Mouse (Mus musculus): ENCODE data around the gene Slit3. TPM values are rescaled to one million over a fixed set of nuclear protein-coding genes. Genes with fewer than 3 reads are reported as not detected.

Gene Slit3
- polyA plus RNA-seq, 1 experiment, result not detected

DNA sequence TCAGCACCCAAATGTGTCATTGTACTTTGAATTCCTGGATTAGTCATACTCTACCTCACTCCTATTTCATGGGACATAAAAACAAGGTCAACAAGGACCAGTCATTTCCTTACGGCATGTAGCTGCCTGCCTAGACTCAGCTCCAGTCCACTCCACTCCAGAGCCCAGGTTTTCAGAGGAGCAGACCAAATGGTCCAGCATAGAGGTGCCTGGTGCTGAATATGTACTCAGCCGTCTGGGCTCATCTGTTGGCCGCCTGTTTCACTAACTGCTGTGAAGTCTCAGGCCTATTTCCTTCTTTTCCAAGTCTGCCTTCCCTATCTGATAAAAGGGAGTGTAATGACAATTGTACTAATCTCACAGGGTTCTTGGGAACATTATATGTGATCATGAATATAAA lies 547.1 kb downstream of the Slit3 start:
- Histone ChIP-seq H3K36me3 (ENCODE audit: control insufficient read depth) (no peaks in the 10 kb centered on the region), H3K9me3 (ENCODE audit: control insufficient read depth, low read length) (no peaks in the 10 kb centered on the region), H3K4me1 (ENCODE audit: control insufficient read depth) (no peaks in the 10 kb centered on the region), H3K27me3 (ENCODE audit: control insufficient read depth) (no peaks in the 10 kb centered on the region), H3K4me3 (replicated peaks) (no peak overlapping the region)
- TF ChIP-seq GATA1 (IDR thresholded peaks at IDR 0.05; ENCODE audit: low read length) (no peak), TAL1 (IDR thresholded peaks at IDR 0.05; ENCODE audit: low read length) (no peak)

DNA sequence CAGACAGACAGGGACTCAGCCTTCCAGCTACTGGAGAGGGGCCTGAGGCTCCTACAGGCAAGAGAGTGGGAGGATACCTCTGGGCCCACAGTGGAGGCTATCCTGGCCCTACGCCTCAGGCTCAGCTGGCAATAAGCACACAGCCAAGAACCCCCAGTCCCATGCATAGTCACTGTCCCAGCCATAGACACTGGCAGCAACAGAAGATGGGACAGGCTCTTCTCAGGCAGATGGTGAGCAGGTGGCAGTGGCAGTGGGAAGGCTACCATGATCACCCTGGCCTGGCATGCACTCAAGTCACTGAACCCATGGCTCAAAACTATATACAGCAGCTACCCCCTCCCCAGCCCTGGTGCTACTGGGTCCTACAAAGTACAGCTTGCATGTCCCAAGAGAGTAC lies 547.7 kb downstream of the Slit3 start:
- H3K27me3 ChIP-seq (ENCODE audit: control insufficient read depth), result no peaks in the 10 kb centered on the region
- H3K4me1 ChIP-seq (ENCODE audit: control insufficient read depth), result no peaks in the 10 kb centered on the region
- no peak overlapping the region for H3K4me3 ChIP-seq (replicated peaks)
- TF ChIP-seq GATA1 (IDR thresholded peaks at IDR 0.05; ENCODE audit: low read length), result no peak
- no peak for TF ChIP-seq TAL1 (IDR thresholded peaks at IDR 0.05; ENCODE audit: low read length)
- H3K9me3 ChIP-seq (ENCODE audit: control insufficient read depth, low read length), result no peaks in the 10 kb centered on the region
- no peaks in the 10 kb centered on the region for H3K36me3 ChIP-seq (ENCODE audit: control insufficient read depth)

DNA sequence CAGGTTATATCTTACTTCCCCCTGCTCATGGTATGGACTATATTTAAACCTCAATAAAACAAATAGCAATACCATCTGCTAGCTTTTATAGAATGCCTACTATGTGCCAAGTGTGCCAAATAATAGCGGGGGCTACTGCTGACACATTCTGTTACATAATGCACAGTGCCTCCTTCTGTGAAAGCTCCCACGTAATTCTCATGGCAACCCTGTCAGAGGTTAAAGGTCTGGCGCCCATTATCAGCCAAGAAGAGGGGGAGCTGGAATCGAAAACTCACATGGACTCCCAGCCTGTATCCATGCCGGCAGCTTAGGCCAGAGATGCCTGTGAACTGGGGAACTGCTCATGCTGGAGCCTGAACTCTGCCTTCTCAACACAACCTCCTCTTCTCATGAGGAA lies 548.5 kb downstream of the Slit3 start:
- H3K27me3 ChIP-seq (ENCODE audit: control insufficient read depth), result no peaks in the 10 kb centered on the region
- TF ChIP-seq TAL1 (IDR thresholded peaks at IDR 0.05; ENCODE audit: low read length) (no peak), GATA1 (IDR thresholded peaks at IDR 0.05; ENCODE audit: low read length) (no peak)
- no peak overlapping the region for H3K4me3 ChIP-seq (replicated peaks)
- H3K9me3 ChIP-seq (ENCODE audit: control insufficient read depth, low read length), result no peaks in the 10 kb centered on the region
- no peaks in the 10 kb centered on the region for H3K4me1 ChIP-seq (ENCODE audit: control insufficient read depth)
- no peaks in the 10 kb centered on the region for H3K36me3 ChIP-seq (ENCODE audit: control insufficient read depth)

DNA sequence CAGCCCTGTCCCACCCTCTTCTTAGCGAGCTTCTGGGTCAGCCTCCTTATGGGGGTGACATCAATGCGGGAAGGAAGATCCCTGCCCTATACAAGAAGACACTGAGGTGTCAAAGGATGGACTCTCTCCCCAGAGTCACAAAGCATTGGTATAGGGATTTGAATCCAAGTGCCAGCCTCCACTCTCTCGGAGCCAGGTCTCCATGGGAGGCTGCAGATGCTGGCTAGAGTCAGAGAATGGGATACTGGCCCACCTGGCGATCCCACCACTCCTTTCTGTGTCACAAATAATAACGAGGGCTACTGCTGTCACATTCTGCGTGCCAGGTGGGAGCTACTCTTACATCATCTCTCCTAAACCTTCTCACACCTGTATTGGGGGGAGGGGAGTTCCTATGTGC lies 549.2 kb downstream of the Slit3 start:
- no peaks in the 10 kb centered on the region for H3K9me3 ChIP-seq (ENCODE audit: control insufficient read depth, low read length)
- no peaks in the 10 kb centered on the region for H3K36me3 ChIP-seq (ENCODE audit: control insufficient read depth)
- H3K27me3 ChIP-seq (ENCODE audit: control insufficient read depth), result no peaks in the 10 kb centered on the region
- no peak for TF ChIP-seq TAL1 (IDR thresholded peaks at IDR 0.05; ENCODE audit: low read length)
- no peak for TF ChIP-seq GATA1 (IDR thresholded peaks at IDR 0.05; ENCODE audit: low read length)
- no peaks in the 10 kb centered on the region for H3K4me1 ChIP-seq (ENCODE audit: control insufficient read depth)
- H3K4me3 ChIP-seq (replicated peaks), result no peak overlapping the region

DNA sequence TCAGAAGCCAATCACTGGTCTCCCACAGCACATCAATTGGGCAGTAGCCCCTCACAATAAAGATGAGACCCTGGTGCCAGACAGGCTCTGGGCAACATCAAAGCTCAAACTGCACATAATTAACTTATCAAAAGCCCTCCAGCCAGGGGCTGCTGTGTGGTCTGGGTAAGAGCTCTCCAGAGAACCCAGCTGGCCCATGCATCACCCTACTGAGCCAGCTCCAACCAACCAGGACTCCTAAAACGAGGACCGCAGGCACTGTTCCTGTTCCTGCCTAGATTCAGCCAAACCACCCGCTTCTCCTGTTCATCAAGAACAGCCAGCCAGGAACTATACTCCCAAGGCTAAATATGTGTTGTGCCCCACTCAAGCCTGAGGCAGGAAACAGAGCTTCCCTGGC lies 549.7 kb downstream of the Slit3 start:
- Histone ChIP-seq H3K9me3 (ENCODE audit: control insufficient read depth, low read length) (no peaks in the 10 kb centered on the region), H3K4me3 (replicated peaks) (no peak overlapping the region), H3K27me3 (ENCODE audit: control insufficient read depth) (no peaks in the 10 kb centered on the region), H3K4me1 (ENCODE audit: control insufficient read depth) (no peaks in the 10 kb centered on the region), H3K36me3 (ENCODE audit: control insufficient read depth) (no peaks in the 10 kb centered on the region)
- TF ChIP-seq TAL1 (IDR thresholded peaks at IDR 0.05; ENCODE audit: low read length) (no peak), GATA1 (IDR thresholded peaks at IDR 0.05; ENCODE audit: low read length) (no peak)

DNA sequence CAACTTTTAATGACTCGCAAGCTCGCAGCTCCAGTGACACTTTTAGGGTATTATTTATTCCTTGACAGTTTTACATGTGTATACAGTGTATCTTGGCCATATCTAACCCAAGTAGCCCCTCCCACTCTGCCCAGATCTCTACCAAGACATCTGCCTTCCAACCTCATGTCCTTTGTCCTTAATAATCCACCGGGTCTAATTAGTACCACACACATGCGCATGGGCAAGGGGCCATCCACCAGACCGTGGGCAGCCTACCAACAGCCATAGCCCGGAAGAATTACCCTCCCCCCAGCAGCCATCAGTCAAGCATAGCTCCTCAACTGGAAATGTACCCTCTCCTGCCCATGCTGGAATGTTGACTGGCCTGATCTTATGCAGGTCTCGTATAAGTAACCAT lies 552.0 kb downstream of the Slit3 start:
- TF ChIP-seq TAL1 (IDR thresholded peaks at IDR 0.05; ENCODE audit: low read length), result no peak
- no peak for TF ChIP-seq GATA1 (IDR thresholded peaks at IDR 0.05; ENCODE audit: low read length)
- Histone ChIP-seq H3K4me1 (ENCODE audit: control insufficient read depth) (no peaks in the 10 kb centered on the region), H3K27me3 (ENCODE audit: control insufficient read depth) (no peaks in the 10 kb centered on the region), H3K9me3 (ENCODE audit: control insufficient read depth, low read length) (no peaks in the 10 kb centered on the region), H3K4me3 (replicated peaks) (no peak overlapping the region), H3K36me3 (ENCODE audit: control insufficient read depth) (no peaks in the 10 kb centered on the region)

DNA sequence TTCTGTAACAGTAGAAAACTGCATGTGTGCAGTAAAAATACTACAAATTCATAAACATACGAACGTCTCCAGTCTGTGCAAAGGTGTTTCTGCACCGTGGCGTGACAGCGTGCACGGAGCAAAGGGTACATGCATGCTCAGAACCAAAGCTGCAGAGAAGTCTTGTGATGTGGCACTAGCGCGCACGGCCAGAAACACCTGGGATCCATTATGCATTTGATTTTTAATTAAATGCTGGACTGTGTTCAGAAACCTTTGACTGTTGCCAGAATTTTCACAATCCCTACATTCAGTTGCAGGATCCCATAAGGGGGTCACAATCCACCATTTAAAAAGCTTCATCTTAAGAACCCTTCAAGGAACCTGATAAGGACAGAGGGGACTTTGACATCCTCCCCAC lies 553.2 kb downstream of the Slit3 start:
- Histone ChIP-seq H3K9me3 (ENCODE audit: control insufficient read depth, low read length) (no peaks in the 10 kb centered on the region), H3K27me3 (ENCODE audit: control insufficient read depth) (no peaks in the 10 kb centered on the region), H3K4me1 (ENCODE audit: control insufficient read depth) (no peaks in the 10 kb centered on the region), H3K4me3 (replicated peaks) (no peak overlapping the region), H3K36me3 (ENCODE audit: control insufficient read depth) (no peaks in the 10 kb centered on the region)
- no peak for TF ChIP-seq GATA1 (IDR thresholded peaks at IDR 0.05; ENCODE audit: low read length)

DNA sequence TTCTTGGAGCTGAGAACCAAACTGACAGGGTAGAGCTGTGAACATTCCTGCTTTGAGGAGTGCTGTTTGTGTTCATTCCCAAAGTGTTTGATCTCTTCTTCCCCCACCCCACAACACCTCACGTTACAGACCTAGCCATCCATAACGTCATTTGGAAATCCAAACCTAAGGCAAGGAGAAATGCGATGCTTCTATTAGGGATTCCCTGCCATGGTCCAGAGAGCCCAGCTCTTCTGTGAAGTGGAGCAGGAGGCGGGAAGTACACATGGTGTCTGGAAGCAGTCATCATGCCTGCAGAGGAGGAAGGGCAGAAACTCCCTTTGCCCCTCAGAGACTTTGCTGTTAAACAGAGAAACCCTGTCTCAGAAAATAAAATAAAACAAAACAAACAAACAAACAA lies 555.7 kb downstream of the Slit3 start:
- no peaks in the 10 kb centered on the region for H3K9me3 ChIP-seq (ENCODE audit: control insufficient read depth, low read length)
- no peaks in the 10 kb centered on the region for H3K36me3 ChIP-seq (ENCODE audit: control insufficient read depth)
- no peaks in the 10 kb centered on the region for H3K4me1 ChIP-seq (ENCODE audit: control insufficient read depth)
- H3K4me3 ChIP-seq (replicated peaks), result no peak overlapping the region
- H3K27me3 ChIP-seq (ENCODE audit: control insufficient read depth), result no peaks in the 10 kb centered on the region
- no peak for TF ChIP-seq GATA1 (IDR thresholded peaks at IDR 0.05; ENCODE audit: low read length)
- TF ChIP-seq TAL1 (IDR thresholded peaks at IDR 0.05; ENCODE audit: low read length), result no peak

DNA sequence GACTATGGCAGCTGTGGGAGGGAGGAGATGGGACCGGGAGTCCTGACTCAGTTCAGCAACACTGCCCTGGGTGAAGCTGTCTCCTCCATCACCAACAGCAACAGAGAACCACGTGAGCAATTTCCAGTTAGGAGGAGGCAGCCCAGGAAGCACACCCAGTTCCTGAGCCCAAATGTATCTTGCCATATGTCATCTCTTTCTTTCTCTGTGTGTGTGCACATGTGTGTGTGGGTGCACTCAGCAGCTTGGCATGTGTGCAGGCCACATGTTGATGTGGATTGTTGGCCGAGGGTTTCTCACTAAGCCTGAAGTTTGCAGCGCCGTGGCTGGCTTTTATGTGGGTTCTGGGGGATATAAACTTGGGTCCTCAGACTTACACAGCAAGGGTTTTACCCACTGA lies 559.0 kb downstream of the Slit3 start:
- TF ChIP-seq TAL1 (IDR thresholded peaks at IDR 0.05; ENCODE audit: low read length) (no peak), GATA1 (IDR thresholded peaks at IDR 0.05; ENCODE audit: low read length) (no peak)

DNA sequence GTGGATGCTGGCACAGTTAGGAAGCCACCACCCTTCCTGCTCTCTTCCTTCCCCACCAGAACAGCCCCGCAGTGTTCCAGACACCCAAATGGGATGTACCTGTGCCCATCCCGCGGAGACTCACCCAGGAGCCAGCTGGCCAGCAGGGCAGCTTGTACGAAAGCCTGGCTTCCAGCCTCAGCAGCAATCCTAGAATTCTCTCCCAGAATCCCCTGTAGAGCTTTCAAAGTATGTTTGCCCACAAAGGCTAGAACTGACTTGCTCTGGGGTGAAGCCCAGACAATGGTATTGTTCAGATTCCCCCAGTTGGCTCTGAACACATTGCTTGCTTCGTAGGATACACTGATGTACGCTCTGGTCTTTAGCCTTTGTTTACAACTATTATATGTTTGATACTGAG lies 566.3 kb downstream of the Slit3 start:
- H3K27me3 ChIP-seq (ENCODE audit: control insufficient read depth), result no peaks in the 10 kb centered on the region
- no peaks in the 10 kb centered on the region for H3K4me1 ChIP-seq (ENCODE audit: control insufficient read depth)
- no peak overlapping the region for H3K4me3 ChIP-seq (replicated peaks)
- TF ChIP-seq TAL1 (IDR thresholded peaks at IDR 0.05; ENCODE audit: low read length), result no peak
- no peaks in the 10 kb centered on the region for H3K9me3 ChIP-seq (ENCODE audit: control insufficient read depth, low read length)
- no peaks in the 10 kb centered on the region for H3K36me3 ChIP-seq (ENCODE audit: control insufficient read depth)

More for the DNA sequence above, 559.0 kb downstream of the Slit3 start:
- Histone ChIP-seq H3K36me3 (ENCODE audit: control insufficient read depth) (no peaks in the 10 kb centered on the region), H3K4me3 (replicated peaks) (no peak overlapping the region), H3K9me3 (ENCODE audit: control insufficient read depth, low read length) (no peaks in the 10 kb centered on the region), H3K4me1 (ENCODE audit: control insufficient read depth) (no peaks in the 10 kb centered on the region), H3K27me3 (ENCODE audit: control insufficient read depth) (no peaks in the 10 kb centered on the region)
